8 mouse cellular contexts compared by ENCODE assay signal in genomic region chr3:31093627-31094351, GRCm38 (mm10). TPM values are rescaled to one million over a fixed set of nuclear protein-coding genes. Genes with fewer than 3 reads are reported as not detected.
DNase-seq lines count a peak whose midpoint lies in the region; ATAC-seq lines count a peak whose summit lies in the region.

No protein-coding gene starts in this region.

- peak; percentile 78 for ATAC-seq in intestine, embryonic 16.5 days
- ATAC-seq in erythroid progenitor cell, adult 5-6 weeks (replicated peaks; ENCODE audit: low FRiP score, poor library complexity, severe bottlenecking): no peak

- peak overlapping the region; percentile 99 for H3K27ac ChIP-seq in intestine, embryonic 16.5 days (ENCODE audit: low read length)
- peak overlapping the region; percentile 100 for H3K27ac ChIP-seq in midbrain, embryonic 10.5 days (replicated peaks)

- H3K4me2 ChIP-seq in intestine, embryonic 16.5 days (ENCODE audit: low read depth, low read length): peak overlapping the region; percentile 75

- under 1% methylated on average over 42 of the region's 58 CpGs for WGBS in intestine, embryonic 16.5 days
- under 1% methylated on average over 48 of the region's 58 CpGs for WGBS in midbrain, embryonic 10.5 days

- H3K36me3 ChIP-seq in intestine, embryonic 16.5 days (ENCODE audit: control insufficient read depth, insufficient read depth, low read length): no peaks in the 10 kb centered on the region
- peaks cover 17% of the 10 kb centered on the region for H3K36me3 ChIP-seq in midbrain, embryonic 10.5 days

- intact Hi-C loops in gastrocnemius, postnatal 36 days (cut with DNase I): loop anchor here (5.0 kb wide), 2 partner anchors 36 to 44 kb away; no protein-coding TSS in a partner anchor
- intact Hi-C loops in left cerebral cortex, postnatal 36 days (cut with DNase I): loop anchor here (1.0 to 10.0 kb wide), 2 partner anchors 35 to 499 kb away; partner anchors contain the start of gene Actrt3

- peak; percentile 78 for DNase-seq in adipocyte (ENCODE audit: low spot score)
- DNase-seq in embryo, embryonic 10 days (ENCODE audit: low spot score): peak; percentile 72
- peak; percentile 58 to 60 for DNase-seq in gastrocnemius, postnatal 36 days
- peak; percentile 71 to 73 for DNase-seq in left cerebral cortex, postnatal 36 days (ENCODE audit: low spot score in 2 of 2)
- DNase-seq in midbrain, embryonic 10.5 days (ENCODE audit: low spot score): peak; percentile 82
- DNase-seq in right cerebral cortex, postnatal 36 days (ENCODE audit: low spot score in 2 of 2): peak; percentile 57 to 65

- peak overlapping the region; percentile 94 for H3K9ac ChIP-seq in intestine, embryonic 16.5 days (ENCODE audit: low read depth, low read length)

- H3K27me3 ChIP-seq in intestine, embryonic 16.5 days (replicated peaks; ENCODE audit: control insufficient read depth, insufficient read depth, low read length): no peaks in the 10 kb centered on the region
- H3K27me3 ChIP-seq in midbrain, embryonic 10.5 days (ENCODE audit: low read depth, poor library complexity, severe bottlenecking): peaks cover 10% of the 10 kb centered on the region

- peak overlapping the region; percentile 92 for H3K4me3 ChIP-seq in intestine, embryonic 16.5 days (ENCODE audit: low read length)
- H3K4me3 ChIP-seq in midbrain, embryonic 10.5 days: peak overlapping the region; percentile 98

- no peaks in the 10 kb centered on the region; the same call in 1 of the 2 replicates for H3K9me3 ChIP-seq in intestine, embryonic 16.5 days (ENCODE audit: control insufficient read depth, low read length)
- H3K9me3 ChIP-seq in midbrain, embryonic 10.5 days (replicated peaks): no peaks in the 10 kb centered on the region

- H3K4me1 ChIP-seq in intestine, embryonic 16.5 days (ENCODE audit: control insufficient read depth, insufficient read depth, low read length): peaks cover 19% of the 10 kb centered on the region
- H3K4me1 ChIP-seq in midbrain, embryonic 10.5 days: peaks cover 70% of the 10 kb centered on the region

RNA-seq across cellular contexts. Expression of gene Skil, which starts 1.1 kb away (rescaled TPM):
- total RNA-seq in gastrocnemius, postnatal 36 days (2021): 10 to 100 TPM in 1 of 2 experiments, 1 to 10 TPM in 1; 9.6 to 10.5 TPM
- polyA plus RNA-seq in intestine, embryonic 16.5 days (2015; fragmentation: Nextera tagmentation; extraction: Ambion mirVana): 14.2 and 15.9 TPM in 2 replicates
- 10 to 100 TPM; 59.6 to 59.7 TPM for total RNA-seq in left cerebral cortex, postnatal 36 days (2021)
- polyA plus RNA-seq in midbrain, embryonic 10.5 days (2016; fragmentation: Nextera tagmentation; extraction: Ambion mirVana): 30.6 and 39.9 TPM in 2 replicates
- total RNA-seq in erythroid progenitor cell, adult 5-6 weeks (2015; ENCODE audit: low replicate concordance): 2.9 and 8.4 TPM in 2 replicates
- 4.9 and 13.2 TPM in 2 replicates for total RNA-seq in erythroid progenitor cell, adult 5-6 weeks (2017; ENCODE audit: low replicate concordance)

RNA-seq across cellular contexts. Expression of gene Cldn11, which starts 55.9 kb away (rescaled TPM):
- total RNA-seq in gastrocnemius, postnatal 36 days (2021): under 1 TPM; 0.30 to 0.36 TPM
- 4.4 and 5.2 TPM in 2 replicates for polyA plus RNA-seq in intestine, embryonic 16.5 days (2015; fragmentation: Nextera tagmentation; extraction: Ambion mirVana)
- 100 to 1,000 TPM; 132 to 218 TPM for total RNA-seq in left cerebral cortex, postnatal 36 days (2021)
- polyA plus RNA-seq in midbrain, embryonic 10.5 days (2016; fragmentation: Nextera tagmentation; extraction: Ambion mirVana): 7.6 and 8.4 TPM in 2 replicates
- total RNA-seq in erythroid progenitor cell, adult 5-6 weeks (2015; ENCODE audit: low replicate concordance): not detected in 2 replicates
- not detected in 2 replicates for total RNA-seq in erythroid progenitor cell, adult 5-6 weeks (2017; ENCODE audit: low replicate concordance)

Comparison
In these comparisons a context has a peak if more than half of its experiments do, and no peak if none do; other contexts are left out.
1. RNA of gene Skil, which starts 1.1 kb away (total RNA-seq): 59.6 to 59.7 TPM in left cerebral cortex, postnatal 36 days; 2.9 to 13.2 TPM in erythroid progenitor cell, adult 5-6 weeks and 9.6 to 10.5 TPM in gastrocnemius, postnatal 36 days; every median in the first group is over 4 times any median in the second.
2. RNA of gene Cldn11, which starts 55.9 kb away (total RNA-seq): 132 to 218 TPM in left cerebral cortex, postnatal 36 days; 0.30 to 0.36 TPM in gastrocnemius, postnatal 36 days and not detected in erythroid progenitor cell, adult 5-6 weeks; every median in the first group is over 10 times any median in the second.
3. Peak in every context shown above with its lines, with median percentiles within 50 percentile points of each other: DNase-seq.